Comparison of ENCODE assay signal across 15 mouse cellular contexts in genomic region chr1:106277286-106277685, GRCm38 (mm10).
DNase-seq lines count a peak whose midpoint lies in the region; ATAC-seq lines count a peak whose summit lies in the region.
"Had no signal": no experiment of that assay in that cellular context is flagged by ENCODE, and none has a peak within 500 bp of the region (broad histone marks: within the 10 kb centered on the region; RNA-seq: fewer than 3 reads in every experiment).

No protein-coding gene starts in this region.

- H3K4me1 ChIP-seq in forebrain, embryonic 10.5 days: peaks cover 51% of the 10 kb centered on the region
- H3K4me1 ChIP-seq in forebrain, embryonic 12.5 days: peaks cover 49% of the 10 kb centered on the region
- peaks cover 16% of the 10 kb centered on the region; the same call in 1 of the 2 replicates for H3K4me1 ChIP-seq in neural tube, embryonic 12.5 days
- H3K4me1 ChIP-seq in neural tube, embryonic 15.5 days: peaks cover 40% of the 10 kb centered on the region
- peaks cover 46% of the 10 kb centered on the region for H3K4me1 ChIP-seq in embryonic facial prominence, embryonic 13.5 days
- H3K4me1 ChIP-seq in neural tube, embryonic 14.5 days (ENCODE audit: control insufficient read depth, insufficient read depth, low read length): peaks cover 24% of the 10 kb centered on the region; the same call in 1 of the 2 replicates
- H3K4me1 ChIP-seq in heart, embryonic 11.5 days (ENCODE audit: control insufficient read depth, insufficient read depth, low read length): peaks cover 17% of the 10 kb centered on the region
- H3K4me1 ChIP-seq: liver, embryonic 15.5 days had no signal

- 0 out of 2 replicates have a peak, but pooled peaks cover 3% of the 10 kb centered on the region for H3K36me3 ChIP-seq in forebrain, embryonic 10.5 days (replicated peaks)
- no peaks in the 10 kb centered on the region; the same call in 1 of the 2 replicates for H3K36me3 ChIP-seq in forebrain, embryonic 12.5 days (replicated peaks)
- H3K36me3 ChIP-seq in neural tube, embryonic 12.5 days: no peaks in the 10 kb centered on the region
- no peaks in the 10 kb centered on the region for H3K36me3 ChIP-seq in neural tube, embryonic 15.5 days
- H3K36me3 ChIP-seq in embryonic facial prominence, embryonic 13.5 days: no peaks in the 10 kb centered on the region
- H3K36me3 ChIP-seq in neural tube, embryonic 14.5 days (ENCODE audit: control insufficient read depth, insufficient read depth, low read length): no peaks in the 10 kb centered on the region
- H3K36me3 ChIP-seq in heart, embryonic 11.5 days (ENCODE audit: control insufficient read depth, insufficient read depth, low read length): no peaks in the 10 kb centered on the region
- H3K36me3 ChIP-seq: liver, embryonic 15.5 days had no signal

- no peaks in the 10 kb centered on the region for H3K9me3 ChIP-seq in forebrain, embryonic 10.5 days
- no peaks in the 10 kb centered on the region for H3K9me3 ChIP-seq in forebrain, embryonic 12.5 days
- no peaks in the 10 kb centered on the region for H3K9me3 ChIP-seq in neural tube, embryonic 12.5 days
- no peaks in the 10 kb centered on the region for H3K9me3 ChIP-seq in neural tube, embryonic 15.5 days (replicated peaks)
- no peaks in the 10 kb centered on the region for H3K9me3 ChIP-seq in embryonic facial prominence, embryonic 13.5 days
- H3K9me3 ChIP-seq in neural tube, embryonic 14.5 days (ENCODE audit: control insufficient read depth, low read length): no peaks in the 10 kb centered on the region
- H3K9me3 ChIP-seq in heart, embryonic 11.5 days (replicated peaks; ENCODE audit: control insufficient read depth, low read length): no peaks in the 10 kb centered on the region
- H3K9me3 ChIP-seq: liver, embryonic 15.5 days had no signal

- no peak; the same call in 1 of the 2 replicates for ATAC-seq in forebrain, embryonic 12.5 days (ENCODE audit: low FRiP score)
- ATAC-seq in neural tube, embryonic 12.5 days (ENCODE audit: low FRiP score, low read depth): 0 out of 2 replicates have a peak, but pooled peaks have one; percentile 22
- ATAC-seq in neural tube, embryonic 15.5 days (ENCODE audit: low FRiP score): no peak
- ATAC-seq in embryonic facial prominence, embryonic 13.5 days (ENCODE audit: insufficient number of reproducible peaks, insufficient read depth, low FRiP score, low TSS enrichment, low read depth): no peak
- peak; percentile 10; the same call in 1 of the 2 replicates for ATAC-seq in neural tube, embryonic 14.5 days (ENCODE audit: low read depth)
- no peak for ATAC-seq in heart, embryonic 11.5 days (replicated peaks; ENCODE audit: insufficient number of reproducible peaks, low FRiP score, low TSS enrichment)
- ATAC-seq: intestine, postnatal 0 days had no signal

- DNase-seq in forebrain, embryonic 10.5 days (ENCODE audit: extremely low spot score, low spot score): no peak
- DNase-seq: kidney, postnatal 25 days; left cerebral cortex, postnatal 4 days; lung, postnatal 14 days; midbrain, embryonic 14.5 days; thymus, adult 18-20 months had no signal

- H3K27ac ChIP-seq in forebrain, embryonic 10.5 days: 0 out of 2 replicates have a peak overlapping the region, but pooled peaks have one; percentile 20
- H3K27ac ChIP-seq in forebrain, embryonic 12.5 days: no peak overlapping the region
- H3K27ac ChIP-seq in neural tube, embryonic 12.5 days: no peak overlapping the region
- no peak overlapping the region for H3K27ac ChIP-seq in neural tube, embryonic 15.5 days (replicated peaks)
- H3K27ac ChIP-seq in embryonic facial prominence, embryonic 13.5 days: peak overlapping the region; percentile 45; the same call in 1 of the 2 replicates
- no peak overlapping the region for H3K27ac ChIP-seq in neural tube, embryonic 14.5 days (ENCODE audit: low read depth, low read length)
- no peak overlapping the region for H3K27ac ChIP-seq in heart, embryonic 11.5 days (ENCODE audit: low read depth, low read length)
- H3K27ac ChIP-seq: liver, embryonic 15.5 days had no signal

- H3K4me3 ChIP-seq in forebrain, embryonic 10.5 days: no peak overlapping the region
- no peak overlapping the region for H3K4me3 ChIP-seq in forebrain, embryonic 12.5 days (replicated peaks)
- H3K4me3 ChIP-seq in neural tube, embryonic 12.5 days: no peak overlapping the region
- no peak overlapping the region for H3K4me3 ChIP-seq in neural tube, embryonic 15.5 days (replicated peaks)
- H3K4me3 ChIP-seq in embryonic facial prominence, embryonic 13.5 days: no peak overlapping the region
- no peak overlapping the region for H3K4me3 ChIP-seq in neural tube, embryonic 14.5 days (ENCODE audit: low read depth, low read length)
- H3K4me3 ChIP-seq in heart, embryonic 11.5 days (ENCODE audit: low read depth, low read length): no peak overlapping the region
- H3K4me3 ChIP-seq: liver, embryonic 15.5 days had no signal

- WGBS in forebrain, embryonic 10.5 days: 66% methylated on average over 4 of the region's 4 CpGs
- 67% methylated on average over 4 of the region's 4 CpGs for WGBS in forebrain, embryonic 12.5 days
- 55% methylated on average over 4 of the region's 4 CpGs for WGBS in neural tube, embryonic 12.5 days
- WGBS in neural tube, embryonic 15.5 days: 46% methylated on average over 4 of the region's 4 CpGs
- 59% methylated on average over 4 of the region's 4 CpGs for WGBS in embryonic facial prominence, embryonic 13.5 days
- WGBS in neural tube, embryonic 14.5 days: 59% methylated on average over 4 of the region's 4 CpGs
- WGBS in heart, embryonic 11.5 days (ENCODE audit: insufficient replicate concordance): 58% methylated on average over 4 of the region's 4 CpGs

- H3K27me3 ChIP-seq in forebrain, embryonic 10.5 days (ENCODE audit: poor library complexity, severe bottlenecking): no peaks in the 10 kb centered on the region
- no peaks in the 10 kb centered on the region for H3K27me3 ChIP-seq in forebrain, embryonic 12.5 days
- H3K27me3 ChIP-seq in neural tube, embryonic 12.5 days (replicated peaks): no peaks in the 10 kb centered on the region
- no peaks in the 10 kb centered on the region for H3K27me3 ChIP-seq in neural tube, embryonic 15.5 days (replicated peaks)
- no peaks in the 10 kb centered on the region for H3K27me3 ChIP-seq in embryonic facial prominence, embryonic 13.5 days
- H3K27me3 ChIP-seq in neural tube, embryonic 14.5 days (ENCODE audit: control insufficient read depth, insufficient read depth, low read length): no peaks in the 10 kb centered on the region
- no peaks in the 10 kb centered on the region for H3K27me3 ChIP-seq in heart, embryonic 11.5 days (ENCODE audit: control insufficient read depth, insufficient read depth, low read length)
- H3K27me3 ChIP-seq: CH12.LX; liver, embryonic 15.5 days had no signal

- H3K4me2 ChIP-seq in forebrain, embryonic 12.5 days: no peak overlapping the region
- no peak overlapping the region for H3K4me2 ChIP-seq in neural tube, embryonic 12.5 days (replicated peaks)
- H3K4me2 ChIP-seq in neural tube, embryonic 15.5 days: no peak overlapping the region
- no peak overlapping the region for H3K4me2 ChIP-seq in embryonic facial prominence, embryonic 13.5 days
- no peak overlapping the region for H3K4me2 ChIP-seq in neural tube, embryonic 14.5 days (ENCODE audit: low read depth, low read length)
- no peak overlapping the region for H3K4me2 ChIP-seq in heart, embryonic 11.5 days
- H3K4me2 ChIP-seq: liver, embryonic 15.5 days had no signal

- H3K9ac ChIP-seq in forebrain, embryonic 12.5 days: no peak overlapping the region
- H3K9ac ChIP-seq in neural tube, embryonic 12.5 days: no peak overlapping the region
- no peak overlapping the region for H3K9ac ChIP-seq in neural tube, embryonic 15.5 days (replicated peaks)
- no peak overlapping the region for H3K9ac ChIP-seq in embryonic facial prominence, embryonic 13.5 days
- H3K9ac ChIP-seq in neural tube, embryonic 14.5 days (replicated peaks; ENCODE audit: low read depth, low read length): no peak overlapping the region
- no peak overlapping the region for H3K9ac ChIP-seq in heart, embryonic 11.5 days (ENCODE audit: low read depth, low read length)
- H3K9ac ChIP-seq: liver, embryonic 15.5 days had no signal

Comparison
In these comparisons a context has a peak if more than half of its experiments do, and no peak if none do; other contexts are left out.
1. H3K27ac ChIP-seq: peak in forebrain, embryonic 10.5 days (single experiment) and embryonic facial prominence, embryonic 13.5 days (single experiment); none in forebrain, embryonic 12.5 days (single experiment), neural tube, embryonic 12.5 days (single experiment), neural tube, embryonic 15.5 days (single experiment), neural tube, embryonic 14.5 days (single experiment) and heart, embryonic 11.5 days (single experiment).
2. ATAC-seq: peak in neural tube, embryonic 12.5 days (single experiment) and neural tube, embryonic 14.5 days (single experiment); none in forebrain, embryonic 12.5 days (single experiment), neural tube, embryonic 15.5 days (single experiment), embryonic facial prominence, embryonic 13.5 days (single experiment) and heart, embryonic 11.5 days (single experiment).